Mouse (Mus musculus): Measurements from ENCODE around the gene Gas2l3.

Gene Gas2l3

GRCm38 (mm10) chr10:89443115-89443622 lies 598 bp downstream of the Gas2l3 start:
- no peak for DNase-seq (ENCODE audit: low spot score in 2 of 2)

GRCm38 (mm10) chr10:89442640-89443039 lies 1.1 kb downstream of the Gas2l3 start:
- DNase-seq (ENCODE audit: low spot score in 2 of 2): no peak

GRCm38 (mm10) chr10:89441961-89442360 lies 1.8 kb downstream of the Gas2l3 start:
- DNase-seq (ENCODE audit: low spot score in 2 of 2): no peak

GRCm38 (mm10) chr10:89439380-89439779 lies 4.4 kb downstream of the Gas2l3 start:
- DNase-seq (ENCODE audit: low spot score in 2 of 2): no peak

GRCm38 (mm10) chr10:89437996-89438395 lies 5.8 kb downstream of the Gas2l3 start:
- DNase-seq (ENCODE audit: low spot score in 2 of 2): no peak

GRCm38 (mm10) chr10:89437472-89437871 lies 6.3 kb downstream of the Gas2l3 start:
- no peak for DNase-seq (ENCODE audit: low spot score in 2 of 2)

- no peak for DNase-seq (ENCODE audit: low spot score in 2 of 2)
Observed at GRCm38 (mm10) chr10:89435920-89436319, 7.8 kb downstream of the Gas2l3 start.

- DNase-seq (ENCODE audit: low spot score in 2 of 2): no peak
Observed at GRCm38 (mm10) chr10:89435413-89435812, 8.4 kb downstream of the Gas2l3 start.

- no peak for DNase-seq (ENCODE audit: low spot score in 2 of 2)
Observed at GRCm38 (mm10) chr10:89434509-89435210, 9.1 kb downstream of the Gas2l3 start.

GRCm38 (mm10) chr10:89432743-89433142 lies 11.0 kb downstream of the Gas2l3 start:
- DNase-seq (ENCODE audit: low spot score in 2 of 2): no peak

GRCm38 (mm10) chr10:89430751-89431150 lies 13.0 kb downstream of the Gas2l3 start:
- no peak for DNase-seq (ENCODE audit: low spot score in 2 of 2)

GRCm38 (mm10) chr10:89424800-89425393 lies 18.9 kb downstream of the Gas2l3 start:
- no peak for DNase-seq (ENCODE audit: low spot score in 2 of 2)

GRCm38 (mm10) chr10:89424217-89424616 lies 19.6 kb downstream of the Gas2l3 start:
- no peak for DNase-seq (ENCODE audit: low spot score in 2 of 2)

- no peak for DNase-seq (ENCODE audit: low spot score in 2 of 2)
Observed at GRCm38 (mm10) chr10:89423164-89423778, 20.5 kb downstream of the Gas2l3 start.

GRCm38 (mm10) chr10:89422504-89423158 lies 21.1 kb downstream of the Gas2l3 start:
- DNase-seq (ENCODE audit: low spot score in 2 of 2): no peak

- no peak for DNase-seq (ENCODE audit: low spot score in 2 of 2)
Observed at GRCm38 (mm10) chr10:89417966-89418365, 25.8 kb downstream of the Gas2l3 start.

- no peak for DNase-seq (ENCODE audit: low spot score in 2 of 2)
Observed at GRCm38 (mm10) chr10:89415478-89415877, 28.3 kb downstream of the Gas2l3 start.

- DNase-seq (ENCODE audit: low spot score in 2 of 2): no peak
Observed at GRCm38 (mm10) chr10:89407551-89407950, 36.2 kb downstream of the Gas2l3 start.

- no peak for DNase-seq (ENCODE audit: low spot score in 2 of 2)
Observed at GRCm38 (mm10) chr10:89406733-89407484, 36.9 kb downstream of the Gas2l3 start.

GRCm38 (mm10) chr10:89404936-89405335 lies 38.8 kb downstream of the Gas2l3 start:
- DNase-seq (ENCODE audit: low spot score in 2 of 2): no peak

GRCm38 (mm10) chr10:89400674-89401336 lies 43.0 kb downstream of the Gas2l3 start:
- DNase-seq (ENCODE audit: low spot score in 2 of 2): no peak

Measured in frontal cortex, postnatal 14 days (tissue).